Mouse (Mus musculus) c-Kit-positive CD71-positive TER-119-negative erythroid progenitor cells, embryonic 14.5 days (primary cell): ENCODE results near the gene Thbs3.

Experiments
- DNase-seq: peaks from one replicate; pipeline ENCODE4 v3.0.0-alpha.2; 2013; ENCODE audit warnings: low read depth

Thbs3 gene

GRCm38 (mm10) chr3:89250435-89251040 is 35.6 kb downstream of the Thbs3 start:
- DNase-seq, result no peak

GRCm38 (mm10) chr3:89251365-89251895 is 36.5 kb downstream of the Thbs3 start:
- no peak for DNase-seq

DNA sequence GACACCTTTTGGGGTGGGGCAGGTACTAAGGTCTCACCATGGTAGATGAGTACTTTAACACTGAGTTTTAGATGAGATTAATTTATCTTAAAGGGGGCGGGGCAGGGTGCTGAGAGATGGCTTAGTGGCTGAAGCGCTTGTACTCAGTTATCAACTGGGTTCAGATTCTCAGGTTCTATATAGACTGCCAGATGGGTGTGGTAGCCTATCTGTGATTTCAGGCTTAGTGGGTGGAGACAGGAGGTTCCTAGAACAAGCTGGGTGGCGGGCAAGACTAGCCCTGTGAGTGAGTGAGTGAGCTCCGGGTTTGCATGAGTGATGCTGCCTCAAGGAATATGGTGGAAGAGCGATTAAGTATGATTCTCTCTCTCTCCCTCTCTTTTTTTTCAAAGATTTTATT is 40.0 kb downstream of the Thbs3 start:
- DNase-seq, result peak; percentile 40

DNA sequence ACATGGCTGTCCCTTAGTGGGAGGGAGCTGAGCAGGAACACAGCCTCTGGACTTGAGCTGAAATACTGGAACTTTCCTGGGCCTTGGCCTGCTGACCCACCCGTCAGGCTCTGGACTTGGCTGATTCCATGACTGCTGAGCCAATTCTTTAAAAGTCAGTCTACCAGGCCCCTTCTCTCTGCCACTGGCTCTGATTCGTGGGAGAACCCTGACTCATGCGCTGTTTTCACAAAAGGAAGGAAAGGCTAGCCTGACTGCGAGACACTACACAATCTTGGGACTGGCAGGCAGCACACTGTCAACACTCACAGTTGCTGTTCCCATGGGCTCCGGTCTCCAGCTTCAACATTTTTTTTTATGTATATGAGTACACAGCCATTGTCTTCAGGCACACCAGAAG is 41.2 kb downstream of the Thbs3 start:
- no peak for DNase-seq

DNA sequence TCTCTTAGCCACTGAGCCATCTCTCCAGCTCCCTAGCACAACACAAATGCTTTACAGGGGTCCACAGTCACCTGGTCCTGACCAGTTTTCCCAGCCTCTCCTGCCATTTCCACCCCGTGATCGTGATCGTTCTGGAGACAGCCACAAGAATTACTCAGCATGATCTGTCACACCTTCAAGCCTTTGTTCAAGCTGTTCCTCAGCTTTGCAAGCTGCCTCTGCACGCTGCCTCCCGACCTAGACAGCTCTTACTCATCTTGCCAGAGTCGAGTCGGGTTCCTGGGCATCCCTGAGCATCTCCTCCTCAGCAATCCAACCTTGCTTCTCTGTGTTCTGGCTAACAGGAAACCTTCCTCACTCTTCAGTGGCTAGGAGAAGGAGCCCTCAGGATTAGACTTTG is 44.1 kb downstream of the Thbs3 start, which contains the start of gene Dpm3:
Gene Dpm3, plus strand, starts transcription at position 283 of the 400 bp plus-strand sequence.
- no peak for DNase-seq

DNA sequence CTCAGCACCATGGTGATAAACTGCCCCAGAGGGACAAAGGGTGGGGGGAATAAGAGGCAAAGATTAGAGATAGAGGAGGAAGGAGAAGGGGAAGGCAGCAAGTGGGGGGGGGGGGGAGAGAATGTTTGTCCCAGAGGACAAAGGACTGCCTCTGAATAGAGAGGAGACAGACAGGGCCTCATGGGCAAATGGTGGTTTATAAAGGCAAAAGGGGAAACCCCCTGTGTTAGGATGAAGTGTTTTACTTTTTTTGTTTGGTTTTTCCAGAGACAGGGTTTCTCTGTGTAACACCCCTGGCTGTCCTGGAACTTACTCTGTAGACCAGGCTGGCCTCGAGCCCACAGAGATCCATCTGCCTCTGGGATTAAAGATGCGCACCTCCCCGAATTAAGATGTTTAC is 45.2 kb downstream of the Thbs3 start:
- no peak for DNase-seq

DNA sequence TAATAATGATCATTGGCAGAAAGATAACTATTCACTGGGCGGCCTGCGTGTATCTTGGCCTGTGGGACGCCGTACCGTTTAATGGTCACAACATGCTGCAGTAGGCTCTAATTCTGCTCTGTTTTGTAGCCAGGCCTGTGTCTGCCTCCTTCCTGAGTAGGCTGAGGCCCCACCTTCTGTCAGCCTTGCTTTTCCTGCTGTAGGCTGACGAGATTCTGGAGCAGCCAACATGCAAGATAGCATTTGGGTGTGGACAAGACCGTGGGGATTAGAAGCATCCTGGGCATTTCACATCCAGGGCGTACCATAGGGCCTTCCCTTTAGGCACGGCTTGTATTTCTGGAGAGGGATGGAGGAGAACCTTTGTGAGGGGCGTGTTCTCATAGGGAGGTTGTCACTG is 47.4 kb downstream of the Thbs3 start:
- DNase-seq, result no peak

DNA sequence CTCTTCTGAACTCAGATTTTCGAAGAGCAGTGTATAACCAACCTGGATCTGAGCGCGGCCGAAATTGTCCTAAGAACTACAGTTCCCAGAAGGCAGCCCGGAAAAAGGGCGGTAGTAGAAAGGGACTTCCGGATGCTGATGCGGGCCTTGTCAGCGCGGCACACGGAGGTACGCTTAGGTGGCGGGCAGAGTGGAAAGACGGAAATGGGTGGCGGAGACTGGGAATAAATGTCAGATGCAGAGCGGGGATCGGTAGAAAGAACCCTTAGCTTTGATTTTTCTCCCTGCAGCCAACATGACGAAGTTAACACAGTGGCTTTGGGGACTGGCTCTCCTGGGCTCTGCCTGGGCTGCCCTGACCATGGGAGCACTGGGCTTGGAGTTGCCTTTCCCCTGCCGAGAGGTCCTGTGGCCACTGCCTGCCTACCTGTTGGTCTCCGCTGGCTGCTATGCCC is 51.5 kb downstream of the Thbs3 start:
- peak; percentile 76 for DNase-seq

- DNase-seq, result no peak
These were observed 53.9 kb downstream of the Thbs3 start for GRCm38 (mm10) chr3:89268916-89269315.

DNA sequence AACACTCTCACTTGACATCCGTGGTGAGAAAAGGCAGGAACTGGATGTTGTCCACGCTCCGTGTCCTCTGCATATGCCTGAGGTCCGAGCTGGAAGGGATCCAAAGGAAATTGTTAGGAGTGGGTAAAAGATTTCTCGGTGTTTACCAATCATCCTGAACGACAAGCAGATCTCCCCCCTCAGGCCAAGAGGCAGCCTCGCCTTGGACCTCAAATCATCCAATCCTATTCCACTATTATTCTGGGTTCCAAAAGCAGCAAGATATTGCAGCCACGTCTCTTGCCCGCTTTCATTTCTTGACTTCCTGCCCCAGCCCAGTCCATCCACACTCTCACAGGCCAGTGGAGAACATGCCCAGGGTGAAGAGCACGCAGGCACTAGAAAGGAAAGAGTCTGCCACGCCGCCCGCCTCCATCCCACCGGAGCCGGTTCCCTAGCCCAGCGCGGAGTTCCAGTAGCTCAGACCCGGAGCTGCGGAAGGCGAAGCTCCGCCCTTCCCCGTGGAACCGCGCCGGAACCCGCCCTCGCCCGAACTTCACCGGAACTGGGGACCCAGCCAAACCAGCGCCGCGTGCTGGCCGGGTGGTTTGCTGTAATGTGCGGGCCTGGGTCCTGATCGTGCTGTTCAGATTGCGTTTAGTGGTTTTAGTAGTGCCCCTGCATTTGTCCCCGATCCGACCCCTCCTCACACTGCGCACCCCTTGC is 55.2 kb downstream of the Thbs3 start, which contains the start of gene Slc50a1:
Gene Slc50a1, minus strand, starts transcription at position 520 of the 705 bp plus-strand sequence.
- peak; percentile 41 for DNase-seq

GRCm38 (mm10) chr3:89270891-89271290 is 55.9 kb downstream of the Thbs3 start:
- DNase-seq, result no peak

DNA sequence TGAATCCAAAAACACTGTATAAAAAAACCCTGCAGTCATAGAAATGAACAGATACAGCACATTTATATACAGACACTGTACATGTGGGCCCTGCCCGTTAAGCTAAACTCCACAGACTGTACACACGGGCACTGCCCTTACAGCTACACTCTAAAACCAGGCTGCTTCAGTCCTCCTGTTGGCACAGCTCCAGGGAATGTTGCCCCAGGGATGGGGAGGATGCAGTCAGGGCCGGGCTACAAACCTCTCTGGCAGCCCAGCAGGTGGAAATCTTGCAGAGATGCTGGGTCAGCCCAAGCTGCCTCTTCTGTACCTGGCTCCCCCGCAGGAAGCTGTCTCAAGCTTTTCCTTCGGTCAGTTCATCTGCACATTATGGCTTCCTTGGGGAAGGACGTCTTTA is 56.8 kb downstream of the Thbs3 start:
- no peak for DNase-seq

DNA sequence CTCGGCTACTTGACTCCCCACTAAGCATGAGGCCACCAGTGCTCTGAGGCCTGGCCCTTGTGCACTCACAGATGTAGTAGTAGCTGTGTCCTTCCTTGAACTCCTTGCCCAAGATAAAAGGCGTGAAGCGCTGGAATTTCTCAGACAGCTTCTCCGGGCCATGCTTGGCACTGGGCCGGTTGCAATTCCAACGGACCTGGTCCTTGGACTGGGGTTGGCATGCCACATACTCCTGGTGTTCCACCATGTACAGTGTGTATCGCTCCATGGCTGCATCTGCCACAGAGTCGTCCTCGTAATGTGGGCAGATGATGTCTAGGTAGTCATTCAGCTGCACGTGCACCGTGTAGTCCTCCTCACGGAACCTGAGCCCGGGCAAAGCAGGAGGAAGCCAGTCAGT is 61.1 kb downstream of the Thbs3 start:
- DNase-seq, result no peak
